Mouse (Mus musculus): ENCODE measurements around the gene Il17rd. TPM values are rescaled to one million over a fixed set of nuclear protein-coding genes. Genes with fewer than 3 reads are reported as not detected.

Il17rd gene
- polyA plus RNA-seq, 1 experiment = 1.4 TPM

GRCm38 (mm10) chr14:27108748-27109504, 70.2 kb downstream of the Il17rd start:
- Histone ChIP-seq H3K4me3 (replicated peaks; ENCODE audit: control insufficient read depth, low read depth, low read length) (no peak overlapping the region), H3K4me1 (ENCODE audit: control insufficient read depth, insufficient read depth, low read length) (no peaks in the 10 kb centered on the region), H3K27ac (ENCODE audit: control insufficient read depth, insufficient read depth, low read depth, low read length, poor library complexity) (no peak overlapping the region)
- TF ChIP-seq POLR2A (IDR thresholded peaks at IDR 0.05; ENCODE audit: borderline replicate concordance, control insufficient read depth, low read depth, low read length) = no peak
- TF ChIP-seq CTCF (IDR thresholded peaks at IDR 0.05; ENCODE audit: control insufficient read depth, insufficient read depth, low read length) = no peak
- WGBS = 48% methylated on average over 6 of the region's 6 CpGs

DNA sequence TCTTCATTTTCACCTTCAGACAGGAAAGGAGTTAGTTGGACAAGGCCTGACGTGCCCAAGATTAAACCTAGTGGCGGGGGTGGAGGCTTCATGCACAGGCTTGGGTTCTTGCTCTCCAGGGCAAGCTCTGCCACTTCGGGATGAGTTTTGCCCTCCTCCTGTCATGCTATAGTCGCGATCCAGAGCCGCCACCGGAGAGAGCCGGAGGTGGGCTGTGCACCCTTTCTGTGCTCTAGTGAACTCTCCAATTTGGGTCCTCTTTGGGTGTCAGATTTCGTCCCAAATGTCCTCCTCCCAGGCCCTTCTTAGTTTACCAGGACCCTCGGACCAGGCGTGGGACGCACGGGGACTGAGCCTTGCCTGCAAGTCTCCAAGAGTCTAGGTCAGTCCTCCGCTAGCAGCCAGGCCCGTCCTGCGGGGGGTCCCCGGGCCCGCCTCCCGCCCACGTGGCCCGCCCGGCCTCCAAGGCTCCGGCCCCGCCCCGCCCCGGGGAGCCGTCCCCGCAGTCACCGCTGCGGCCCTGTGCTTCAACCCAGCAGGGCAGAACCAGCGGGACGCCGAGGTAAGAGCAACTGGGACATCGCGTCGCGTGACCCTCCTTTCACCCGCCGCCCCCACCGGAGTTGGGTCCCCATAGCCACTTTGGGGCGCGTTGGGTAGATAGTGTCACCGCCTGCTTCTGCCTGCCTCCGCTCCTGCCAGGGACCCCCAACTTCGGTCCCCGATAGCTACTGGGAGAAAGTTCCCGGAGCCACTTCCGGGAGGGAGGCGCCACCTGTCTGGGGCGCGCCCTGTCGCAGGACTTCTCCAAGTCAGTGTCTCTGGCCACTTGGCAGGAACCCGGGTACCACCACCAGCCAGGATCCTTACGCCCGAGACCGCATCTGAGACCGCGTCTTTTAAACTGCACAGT, 75.9 kb downstream of the Il17rd start, which contains the start of gene Arhgef3:
Gene Arhgef3 (plus strand): TSS at position 538 of the 913 bp plus-strand sequence.
- Histone ChIP-seq H3K4me1 (ENCODE audit: control insufficient read depth, insufficient read depth, low read length) (no peaks in the 10 kb centered on the region), H3K4me3 (replicated peaks; ENCODE audit: control insufficient read depth, low read depth, low read length) (peak within 1 kb of the TSS; percentile 20), H3K27ac (ENCODE audit: control insufficient read depth, insufficient read depth, low read depth, low read length, poor library complexity) (no peak within 1 kb of the TSS)
- 2% methylated on average over 58 of the region's 58 CpGs for WGBS
- TF ChIP-seq CTCF (IDR thresholded peaks at IDR 0.05; ENCODE audit: control insufficient read depth, insufficient read depth, low read length) = no peak
- TF ChIP-seq POLR2A (IDR thresholded peaks at IDR 0.05; ENCODE audit: borderline replicate concordance, control insufficient read depth, low read depth, low read length) = no peak

- no peak overlapping the region for H3K4me3 ChIP-seq (replicated peaks; ENCODE audit: control insufficient read depth, low read depth, low read length)
- WGBS = 41% methylated on average over 11 of the region's 11 CpGs
- no peaks in the 10 kb centered on the region for H3K4me1 ChIP-seq (ENCODE audit: control insufficient read depth, insufficient read depth, low read length)
- TF ChIP-seq CTCF (IDR thresholded peaks at IDR 0.05; ENCODE audit: control insufficient read depth, insufficient read depth, low read length) (no peak), POLR2A (IDR thresholded peaks at IDR 0.05; ENCODE audit: borderline replicate concordance, control insufficient read depth, low read depth, low read length) (no peak)
- H3K27ac ChIP-seq (ENCODE audit: control insufficient read depth, insufficient read depth, low read depth, low read length, poor library complexity) = no peak overlapping the region
Measured at GRCm38 (mm10) chr14:27115275-27115660, 76.5 kb downstream of the Il17rd start.

DNA sequence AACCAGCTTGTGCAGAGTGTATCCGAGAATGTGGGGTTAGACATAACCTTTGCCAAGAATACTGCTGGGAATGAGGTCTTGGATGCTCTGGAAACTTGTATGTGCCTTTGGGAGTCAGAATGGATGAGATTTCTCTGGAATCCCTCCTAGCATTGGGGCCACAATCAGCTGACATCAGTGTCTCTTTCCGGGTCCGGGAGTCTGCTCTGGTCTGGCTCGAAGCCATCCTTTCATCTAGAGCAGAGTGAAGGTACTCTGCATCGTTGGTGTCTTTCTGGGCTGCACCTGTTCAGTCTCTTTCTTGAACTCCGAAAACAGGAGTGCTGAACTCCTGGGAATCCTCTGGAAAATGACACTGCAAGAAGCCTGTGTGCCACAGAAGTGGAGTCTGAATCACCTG, 77.2 kb downstream of the Il17rd start:
- no peaks in the 10 kb centered on the region for H3K4me1 ChIP-seq (ENCODE audit: control insufficient read depth, insufficient read depth, low read length)
- WGBS = 68% methylated on average over 6 of the region's 6 CpGs
- no peak for TF ChIP-seq CTCF (IDR thresholded peaks at IDR 0.05; ENCODE audit: control insufficient read depth, insufficient read depth, low read length)
- no peak for TF ChIP-seq POLR2A (IDR thresholded peaks at IDR 0.05; ENCODE audit: borderline replicate concordance, control insufficient read depth, low read depth, low read length)
- no peak overlapping the region for H3K27ac ChIP-seq (ENCODE audit: control insufficient read depth, insufficient read depth, low read depth, low read length, poor library complexity)
- no peak overlapping the region for H3K4me3 ChIP-seq (replicated peaks; ENCODE audit: control insufficient read depth, low read depth, low read length)

DNA sequence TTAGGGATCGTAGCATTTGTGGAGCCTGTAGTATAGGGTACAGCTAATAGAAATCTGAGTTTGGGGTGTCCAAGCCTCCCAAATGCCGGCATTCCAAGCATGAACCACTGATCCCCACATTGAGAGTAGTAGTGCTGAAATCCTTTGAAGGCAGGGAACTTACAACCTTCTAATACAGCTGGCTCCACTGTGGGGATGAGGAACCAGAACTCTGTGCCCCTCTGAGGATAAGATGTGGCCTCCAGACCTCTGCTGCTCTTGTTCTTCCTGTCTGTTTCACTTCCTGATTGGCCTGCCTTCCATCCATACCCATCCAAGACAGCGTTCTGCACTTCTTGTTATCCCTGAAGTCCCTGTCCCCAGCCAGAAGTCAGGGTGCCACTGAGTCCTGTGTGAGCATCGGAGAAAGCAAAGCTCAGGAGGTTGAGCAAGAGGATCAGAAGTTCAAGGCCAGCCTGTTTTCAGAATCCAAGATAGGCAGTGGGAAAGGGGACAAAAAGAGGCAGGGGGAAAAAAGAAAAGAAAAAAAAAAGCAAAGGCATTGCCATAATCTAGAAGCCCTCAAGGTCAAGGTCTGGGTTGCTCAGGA, 77.9 kb downstream of the Il17rd start:
- WGBS = 61% methylated on average over 4 of the region's 4 CpGs
- Histone ChIP-seq H3K27ac (ENCODE audit: control insufficient read depth, insufficient read depth, low read depth, low read length, poor library complexity) (no peak overlapping the region), H3K4me1 (ENCODE audit: control insufficient read depth, insufficient read depth, low read length) (no peaks in the 10 kb centered on the region), H3K4me3 (replicated peaks; ENCODE audit: control insufficient read depth, low read depth, low read length) (no peak overlapping the region)
- TF ChIP-seq CTCF (IDR thresholded peaks at IDR 0.05; ENCODE audit: control insufficient read depth, insufficient read depth, low read length) = no peak
- TF ChIP-seq POLR2A (IDR thresholded peaks at IDR 0.05; ENCODE audit: borderline replicate concordance, control insufficient read depth, low read depth, low read length) = no peak

DNA sequence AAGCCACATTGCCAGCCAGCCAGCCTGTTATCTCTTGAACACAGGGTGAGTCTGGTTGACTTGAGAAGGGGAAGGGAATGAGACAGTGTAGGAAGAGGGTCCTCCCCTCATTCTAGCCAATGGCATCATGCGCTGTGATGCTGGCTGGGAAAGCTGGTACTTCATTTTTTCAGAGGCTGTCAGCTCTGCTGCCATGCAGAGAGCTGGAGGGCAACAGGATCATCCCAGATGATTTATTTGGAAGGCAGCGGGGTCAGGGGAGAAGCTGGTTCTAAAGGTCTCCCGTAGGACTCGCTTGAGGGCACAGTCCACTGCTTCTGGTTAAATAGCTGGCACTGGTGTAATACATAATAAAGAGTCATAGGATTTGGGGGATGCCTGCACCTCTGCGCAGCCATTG, 79.8 kb downstream of the Il17rd start:
- Histone ChIP-seq H3K27ac (ENCODE audit: control insufficient read depth, insufficient read depth, low read depth, low read length, poor library complexity) (no peak overlapping the region), H3K4me1 (ENCODE audit: control insufficient read depth, insufficient read depth, low read length) (no peaks in the 10 kb centered on the region), H3K4me3 (replicated peaks; ENCODE audit: control insufficient read depth, low read depth, low read length) (no peak overlapping the region)
- WGBS = 87% methylated on average over 5 of the region's 5 CpGs
- TF ChIP-seq POLR2A (IDR thresholded peaks at IDR 0.05; ENCODE audit: borderline replicate concordance, control insufficient read depth, low read depth, low read length) (no peak), CTCF (IDR thresholded peaks at IDR 0.05; ENCODE audit: control insufficient read depth, insufficient read depth, low read length) (no peak)

- no peak for TF ChIP-seq CTCF (IDR thresholded peaks at IDR 0.05; ENCODE audit: control insufficient read depth, insufficient read depth, low read length)
- TF ChIP-seq POLR2A (IDR thresholded peaks at IDR 0.05; ENCODE audit: borderline replicate concordance, control insufficient read depth, low read depth, low read length) = no peak
- no peaks in the 10 kb centered on the region for H3K4me1 ChIP-seq (ENCODE audit: control insufficient read depth, insufficient read depth, low read length)
- WGBS = 62% methylated on average over 3 of the region's 3 CpGs
- no peak overlapping the region for H3K27ac ChIP-seq (ENCODE audit: control insufficient read depth, insufficient read depth, low read depth, low read length, poor library complexity)
- H3K4me3 ChIP-seq (replicated peaks; ENCODE audit: control insufficient read depth, low read depth, low read length) = no peak overlapping the region
Measured at GRCm38 (mm10) chr14:27122646-27123045, 83.9 kb downstream of the Il17rd start.

GRCm38 (mm10) chr14:27123543-27123942, 84.8 kb downstream of the Il17rd start:
- Histone ChIP-seq H3K27ac (ENCODE audit: control insufficient read depth, insufficient read depth, low read depth, low read length, poor library complexity) (no peak overlapping the region), H3K4me3 (replicated peaks; ENCODE audit: control insufficient read depth, low read depth, low read length) (no peak overlapping the region), H3K4me1 (ENCODE audit: control insufficient read depth, insufficient read depth, low read length) (no peaks in the 10 kb centered on the region)
- 3% methylated on average over 8 of the region's 8 CpGs for WGBS
- TF ChIP-seq CTCF (IDR thresholded peaks at IDR 0.05; ENCODE audit: control insufficient read depth, insufficient read depth, low read length) (no peak), POLR2A (IDR thresholded peaks at IDR 0.05; ENCODE audit: borderline replicate concordance, control insufficient read depth, low read depth, low read length) (no peak)

All from bone marrow, adult 2 months (tissue).